Mouse (Mus musculus) C2C12 (cell line): Measurements from ENCODE around the gene Orm2.

Source experiments
- CEBPB ChIP-seq: IDR thresholded peaks from one replicate; pipeline ENCODE4 v1.6.1; 2011; ENCODE audit warnings: low read depth, mild to moderate bottlenecking, control low read depth, moderate library complexity
- CTCF ChIP-seq: IDR thresholded peaks from one replicate; pipeline ENCODE4 v1.5.1; 2011; ENCODE audit not compliant: control insufficient read depth, insufficient read depth, insufficient read length
- FOSL1 ChIP-seq: IDR thresholded peaks from one replicate; pipeline ENCODE4 v1.8.0; 2011; ENCODE audit warnings: mild to moderate bottlenecking, low read length; ENCODE audit not compliant: poor library complexity, insufficient read depth, severe bottlenecking
- MAX ChIP-seq: IDR thresholded peaks from one replicate; pipeline ENCODE4 v1.6.1; 2011; ENCODE audit warnings: mild to moderate bottlenecking, control low read depth
- MYOD1 ChIP-seq: IDR thresholded peaks from one replicate; pipeline ENCODE4 v1.6.1; 2011; ENCODE audit warnings: low read depth; ENCODE audit not compliant: control insufficient read depth, insufficient read length
- MYOG ChIP-seq: IDR thresholded peaks from one replicate; pipeline ENCODE4 v1.6.1; 2011; ENCODE audit not compliant: control insufficient read depth, insufficient read length; ENCODE audit errors: extremely low read depth
- USF1 ChIP-seq: IDR thresholded peaks from one replicate; pipeline ENCODE4 v1.6.1; 2011; ENCODE audit warnings: low read depth, mild to moderate bottlenecking, control low read depth, moderate library complexity

DNA sequence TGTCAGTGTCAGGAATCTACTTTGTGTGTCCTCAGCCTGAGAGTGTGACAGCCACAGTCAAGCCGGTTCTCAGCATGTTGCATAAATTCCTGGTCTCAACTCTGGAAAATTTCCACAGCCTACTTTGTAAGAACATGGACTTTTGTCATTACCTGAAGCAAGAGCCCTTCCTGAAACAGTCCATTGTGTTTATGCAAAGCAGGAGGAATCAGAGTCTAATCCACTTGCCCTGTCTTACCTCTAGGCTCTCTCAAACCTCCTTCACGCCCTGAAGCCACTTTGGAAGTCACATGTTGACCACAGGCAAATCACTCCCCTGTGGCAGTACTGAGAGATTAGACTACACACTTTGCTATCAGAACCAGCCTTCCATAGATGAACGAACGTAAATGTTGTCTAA lies 19.8 kb upstream of the Orm2 start:
- TF ChIP-seq CTCF (no peak), MAX (no peak), FOSL1 (no peak), USF1 (no peak), MYOG (no peak), CEBPB (no peak), MYOD1 (no peak)
